Comparison of ENCODE assay signal across 7 mouse cellular contexts in genomic region chr6:94499897-94500623, GRCm38 (mm10). TPM values are rescaled to one million over a fixed set of nuclear protein-coding genes. Genes with fewer than 3 reads are reported as not detected.
DNase-seq lines count a peak whose midpoint lies in the region; ATAC-seq and TF ChIP-seq lines count a peak whose summit lies in the region.

Gene Slc25a26, plus strand, starts transcription at chr6:94500331.

- peak; percentile 81 for DNase-seq in adrenal gland, adult 8-10 months
- DNase-seq in embryo, embryonic 9.5 days (ENCODE audit: extremely low spot score): peak; percentile 94
- DNase-seq in gonadal fat pad, adult 2 months (ENCODE audit: low read depth): no peak
- peak; percentile 88 for DNase-seq in left cerebral cortex, postnatal 4 days

- peak within 1 kb of the TSS; percentile 67 for H3K4me2 ChIP-seq in intestine, postnatal 0 days (replicated peaks; ENCODE audit: low read depth)
- H3K4me2 ChIP-seq in midbrain, embryonic 12.5 days (replicated peaks): peak within 1 kb of the TSS; percentile 80

- H3K27me3 ChIP-seq in intestine, postnatal 0 days (replicated peaks; ENCODE audit: control insufficient read depth, insufficient read depth, low read length): no peaks in the 10 kb centered on the region
- 0 out of 2 replicates have a peak, but pooled peaks cover 6% of the 10 kb centered on the region for H3K27me3 ChIP-seq in midbrain, embryonic 12.5 days
- H3K27me3 ChIP-seq in small intestine, adult 2 months (ENCODE audit: control insufficient read depth, insufficient read depth, low read length): no peaks in the 10 kb centered on the region

- peak within 1 kb of the TSS; percentile 22 for H3K9ac ChIP-seq in intestine, postnatal 0 days (ENCODE audit: low read depth, low read length)
- peak within 1 kb of the TSS; percentile 61 for H3K9ac ChIP-seq in midbrain, embryonic 12.5 days (replicated peaks)

- intact Hi-C loops in left cerebral cortex, postnatal 4 days (cut with DNase I): no loop called here

- H3K4me1 ChIP-seq in intestine, postnatal 0 days (replicated peaks; ENCODE audit: control insufficient read depth, insufficient read depth, low read length): peaks cover 5% of the 10 kb centered on the region; the same call in 1 of the 2 replicates
- H3K4me1 ChIP-seq in midbrain, embryonic 12.5 days: peaks cover 8% of the 10 kb centered on the region
- peaks cover 4% of the 10 kb centered on the region; the same call in 1 of the 2 replicates for H3K4me1 ChIP-seq in small intestine, adult 2 months (ENCODE audit: control insufficient read depth, insufficient read depth, insufficient read length, low read length)

- no peaks in the 10 kb centered on the region for H3K36me3 ChIP-seq in intestine, postnatal 0 days (ENCODE audit: control insufficient read depth, insufficient read depth)
- H3K36me3 ChIP-seq in midbrain, embryonic 12.5 days: no peaks in the 10 kb centered on the region
- no peaks in the 10 kb centered on the region for H3K36me3 ChIP-seq in small intestine, adult 2 months (ENCODE audit: control insufficient read depth, insufficient read depth, low read length)

- ATAC-seq in intestine, postnatal 0 days: peak; percentile 89
- ATAC-seq in midbrain, embryonic 12.5 days (ENCODE audit: low FRiP score, low read depth): peak; percentile 98

- no peak within 1 kb of the TSS; the same call in 1 of the 2 replicates for H3K27ac ChIP-seq in intestine, postnatal 0 days (ENCODE audit: low read depth, low read length)
- peak within 1 kb of the TSS; percentile 56; the same call in 1 of the 2 replicates for H3K27ac ChIP-seq in midbrain, embryonic 12.5 days (replicated peaks)
- no peak within 1 kb of the TSS for H3K27ac ChIP-seq in small intestine, adult 2 months (ENCODE audit: insufficient read depth, low read depth, low read length)

- no peaks in the 10 kb centered on the region for H3K9me3 ChIP-seq in intestine, postnatal 0 days (ENCODE audit: control insufficient read depth)
- H3K9me3 ChIP-seq in midbrain, embryonic 12.5 days: no peaks in the 10 kb centered on the region

- TF ChIP-seq CTCF in intestine, postnatal 0 days (IDR thresholded peaks at IDR 0.05; ENCODE audit: low read depth): no peak
- TF ChIP-seq CTCF in small intestine, adult 2 months (IDR thresholded peaks at IDR 0.05; ENCODE audit: extremely low read depth, insufficient read length, insufficient replicate concordance, low read depth, low read length): no peak

- no peak for TF ChIP-seq POLR2A in small intestine, adult 2 months (IDR thresholded peaks at IDR 0.05; ENCODE audit: low read depth, low read length)

- peak within 1 kb of the TSS; percentile 69 for H3K4me3 ChIP-seq in intestine, postnatal 0 days (ENCODE audit: low read depth, low read length)
- H3K4me3 ChIP-seq in midbrain, embryonic 12.5 days: peak within 1 kb of the TSS; percentile 84
- peak within 1 kb of the TSS; percentile 97 for H3K4me3 ChIP-seq in small intestine, adult 2 months (ENCODE audit: low read depth, low read length)

- WGBS in intestine, postnatal 0 days: under 1% methylated on average over 37 of the region's 37 CpGs
- under 1% methylated on average over 37 of the region's 37 CpGs for WGBS in midbrain, embryonic 12.5 days
- WGBS in small intestine, adult 2 months: under 1% methylated on average over 37 of the region's 37 CpGs

RNA-seq across cellular contexts. Expression of gene Slc25a26, which starts in this region (rescaled TPM):
- 10 to 100 TPM; 11.0 to 18.0 (median 14.9) TPM for total RNA-seq in adrenal gland, adult 8-10 months (2022)
- polyA plus RNA-seq in gonadal fat pad, adult 2 months (2012; rRNA removed): 9.2 and 10.6 TPM in 2 replicates
- polyA plus RNA-seq in intestine, postnatal 0 days (2015; fragmentation: Nextera tagmentation; extraction: Ambion mirVana): 6.1 and 7.7 TPM in 2 replicates
- 10 to 100 TPM in 1 of 2 experiments, 1 to 10 TPM in 1; 8.1 to 11.0 TPM for total RNA-seq in left cerebral cortex, postnatal 4 days (2021)
- polyA plus RNA-seq in midbrain, embryonic 12.5 days (2016; fragmentation: Nextera tagmentation; extraction: Ambion mirVana): 7.5 and 8.8 TPM in 2 replicates
- 2.3 and 5.0 TPM in 2 replicates for polyA plus RNA-seq in small intestine, adult 2 months (2012; rRNA removed)
